Mouse (Mus musculus) adrenal gland, postnatal 36 days (tissue): ENCODE data around the gene A730071L15Rik. TPM values are rescaled to one million over a fixed set of nuclear protein-coding genes. Genes with fewer than 3 reads are reported as not detected.

Source experiments
- DNase-seq, 2 experiments: peaks; one replicate each; pipeline ENCODE4 v3.0.0; 2021; ENCODE audit warnings: mixed read lengths in 1 of 2
- total RNA-seq, 2 experiments: library from RNA; stranded (reverse); gene quantifications; 2 replicates each; pipeline ENCODE4 v1.2.3; 2021

The A730071L15Rik gene
- total RNA-seq, 2 experiments from 2014 or later = 0.16 TPM; not detected in 1

GRCm38 (mm10) chr11:6183246-6183645, 16.6 kb upstream of the A730071L15Rik start:
- DNase-seq = no peak

- no peak for DNase-seq
These were observed 15.5 kb upstream of the A730071L15Rik start for GRCm38 (mm10) chr11:6184202-6184935.

GRCm38 (mm10) chr11:6187399-6187798, 12.4 kb upstream of the A730071L15Rik start:
- DNase-seq = no peak

- DNase-seq = peak; percentile 87 to 88
These were observed 12.0 kb upstream of the A730071L15Rik start for GRCm38 (mm10) chr11:6187878-6188277.

GRCm38 (mm10) chr11:6196780-6197179, 3.0 kb upstream of the A730071L15Rik start:
- DNase-seq = no peak

- DNase-seq = no peak
These were observed 1.4 kb upstream of the A730071L15Rik start for GRCm38 (mm10) chr11:6198449-6198848.

GRCm38 (mm10) chr11:6200087-6200569, 299 bp downstream of the A730071L15Rik start, which contains the start of gene Nudcd3:
TSS of gene Nudcd3 (minus strand) at chr11:6200415.
- DNase-seq = peak; percentile 91 to 92

GRCm38 (mm10) chr11:6200570-6200969, 741 bp downstream of the A730071L15Rik start:
- DNase-seq = no peak

GRCm38 (mm10) chr11:6207090-6207489, 7.3 kb downstream of the A730071L15Rik start:
- DNase-seq = no peak

GRCm38 (mm10) chr11:6208158-6208557, 8.3 kb downstream of the A730071L15Rik start:
- no peak for DNase-seq

- DNase-seq = no peak
These were observed 17.0 kb downstream of the A730071L15Rik start for GRCm38 (mm10) chr11:6216834-6217233.

- no peak for DNase-seq
These were observed 18.5 kb downstream of the A730071L15Rik start for GRCm38 (mm10) chr11:6218189-6218896.

- no peak for DNase-seq
These were observed 20.1 kb downstream of the A730071L15Rik start for GRCm38 (mm10) chr11:6219967-6220366.

GRCm38 (mm10) chr11:6222187-6222586, 22.4 kb downstream of the A730071L15Rik start:
- no peak for DNase-seq

GRCm38 (mm10) chr11:6224541-6225229, 24.9 kb downstream of the A730071L15Rik start:
- no peak for DNase-seq

GRCm38 (mm10) chr11:6230012-6230411, 30.2 kb downstream of the A730071L15Rik start, which contains the start of gene Npc1l1:
TSS of gene Npc1l1 (minus strand) at chr11:6230143.
- DNase-seq = no peak

GRCm38 (mm10) chr11:6233025-6233424, 33.2 kb downstream of the A730071L15Rik start:
- DNase-seq = no peak

GRCm38 (mm10) chr11:6244707-6245106, 44.9 kb downstream of the A730071L15Rik start:
- DNase-seq = no peak
